Mouse (Mus musculus): ENCODE data around the gene Id2.

DNA sequence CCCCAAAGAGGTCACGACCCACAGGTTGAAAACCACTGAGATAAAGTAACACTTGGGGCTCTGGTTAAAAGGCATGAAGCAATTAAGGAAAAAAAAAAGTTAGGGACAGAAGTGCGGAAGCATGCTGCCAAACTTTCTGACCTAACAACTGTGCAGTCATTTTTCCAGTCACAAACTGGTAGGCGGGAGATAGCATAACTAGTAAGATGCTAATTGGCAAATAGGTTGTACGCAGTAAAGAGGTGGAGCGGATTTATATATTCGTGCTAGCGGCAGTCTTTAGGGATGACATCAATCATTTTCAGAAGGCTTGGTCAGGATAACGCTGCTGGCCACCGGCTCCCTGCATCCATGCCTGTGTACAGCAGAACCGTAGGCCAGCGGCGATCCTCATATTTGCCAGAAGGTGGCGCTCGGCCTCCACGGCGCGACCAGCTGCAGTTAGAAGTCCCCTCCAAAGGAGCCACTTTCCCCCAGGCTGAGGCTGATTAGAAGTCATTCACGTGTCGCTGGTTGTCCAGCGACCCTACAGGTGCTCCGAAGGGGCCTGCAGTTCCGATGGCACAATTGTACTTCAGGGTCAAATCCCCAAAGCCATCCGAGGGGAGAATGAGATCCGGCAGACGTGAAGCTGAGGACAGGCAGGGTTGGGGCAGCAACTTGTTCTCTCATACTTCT is 4.8 kb downstream of the Id2 start:
- no peak for TF ChIP-seq MYOD1 (IDR thresholded peaks at IDR 0.05; ENCODE audit: control insufficient read depth in 1 of 3, insufficient read length in 2 of 3, low read depth in 2 of 3)
- no peak for TF ChIP-seq POLR2A (IDR thresholded peaks at IDR 0.05; ENCODE audit: insufficient read length, low read depth)
- TF ChIP-seq USF1 (IDR thresholded peaks at IDR 0.05; ENCODE audit: low read depth) = no peak
- TF ChIP-seq MYOG (IDR thresholded peaks at IDR 0.05; ENCODE audit: control insufficient read depth in 1 of 3, insufficient read depth in 1 of 3, insufficient read length in 2 of 3, low read depth in 2 of 3) = no peak
- no peak for TF ChIP-seq POLR2AphosphoS2 (IDR thresholded peaks at IDR 0.05; ENCODE audit: insufficient read length, low read depth)
- no peak for TF ChIP-seq TCF12 (IDR thresholded peaks at IDR 0.05; ENCODE audit: insufficient read depth, poor library complexity, severe bottlenecking)
- TF ChIP-seq MAX (IDR thresholded peaks at IDR 0.05; ENCODE audit: low read depth) = no peak
- TF ChIP-seq REST (IDR thresholded peaks at IDR 0.05; ENCODE audit: insufficient read depth, insufficient read length) = no peak
- no peak for TF ChIP-seq SRF (IDR thresholded peaks at IDR 0.05; ENCODE audit: control insufficient read depth, insufficient read length, low read depth)
- TF ChIP-seq E2F4 (IDR thresholded peaks at IDR 0.05; ENCODE audit: insufficient read depth) = no peak
- TF ChIP-seq CEBPB (IDR thresholded peaks at IDR 0.05; ENCODE audit: insufficient read depth, poor library complexity, severe bottlenecking) = no peak
- TF ChIP-seq TCF3 (IDR thresholded peaks at IDR 0.05; ENCODE audit: insufficient read length, low read depth) = no peak
